Mouse (Mus musculus): ENCODE measurements around the gene Spns3. TPM values are rescaled to one million over a fixed set of nuclear protein-coding genes. Genes with fewer than 3 reads are reported as not detected.

Spns3 gene
- total and polyA plus RNA-seq, 3 experiments = 5.2 to 12.7 TPM; not detected in 1

DNA sequence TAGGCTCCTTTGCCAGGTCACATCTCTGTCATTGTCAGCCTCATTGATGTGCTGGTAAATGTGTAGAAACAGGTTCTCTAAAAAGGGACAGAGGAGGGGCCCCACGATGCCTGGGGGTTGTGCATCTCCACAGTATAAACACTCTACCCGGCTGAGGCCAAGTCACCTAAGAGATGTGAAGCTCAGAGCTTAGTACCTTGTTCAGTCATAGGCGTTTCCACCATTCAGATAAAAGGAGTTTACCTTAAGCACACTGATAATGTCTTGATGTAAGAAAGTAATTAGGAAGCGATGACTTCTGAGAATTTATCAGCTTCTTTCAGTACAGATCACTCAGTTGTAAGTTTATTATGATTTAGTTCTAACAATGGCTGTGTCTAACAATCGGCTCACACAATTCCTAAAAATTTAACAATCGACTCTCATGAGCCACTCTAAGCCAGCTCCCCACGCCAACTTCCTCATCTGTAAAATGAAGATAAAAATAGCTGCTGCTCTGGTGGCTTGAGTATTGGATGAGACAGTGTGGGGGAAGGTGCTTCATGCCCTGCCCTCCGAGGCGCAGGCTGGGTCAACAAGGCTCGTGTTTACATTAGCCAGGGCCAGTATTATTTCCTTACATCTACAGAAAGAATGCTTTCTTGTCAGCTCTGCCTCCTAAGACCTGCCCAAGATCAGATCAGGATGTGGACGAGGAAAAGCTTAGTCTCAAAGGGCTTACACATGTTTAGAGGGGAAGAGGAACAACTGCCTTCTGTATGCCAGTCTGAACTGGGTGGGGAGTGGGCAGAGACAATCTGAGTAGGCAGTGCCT is 83.4 kb downstream of the Spns3 start (continued):
- TF ChIP-seq ZMIZ1 (IDR thresholded peaks at IDR 0.05; ENCODE audit: low read depth, low read length) (no peak), POLR2AphosphoS5 (IDR thresholded peaks at IDR 0.05; ENCODE audit: borderline replicate concordance, low read depth, low read length) (no peak), SIN3A (IDR thresholded peaks at IDR 0.05; ENCODE audit: low read length) (peak; percentile 70)

DNA sequence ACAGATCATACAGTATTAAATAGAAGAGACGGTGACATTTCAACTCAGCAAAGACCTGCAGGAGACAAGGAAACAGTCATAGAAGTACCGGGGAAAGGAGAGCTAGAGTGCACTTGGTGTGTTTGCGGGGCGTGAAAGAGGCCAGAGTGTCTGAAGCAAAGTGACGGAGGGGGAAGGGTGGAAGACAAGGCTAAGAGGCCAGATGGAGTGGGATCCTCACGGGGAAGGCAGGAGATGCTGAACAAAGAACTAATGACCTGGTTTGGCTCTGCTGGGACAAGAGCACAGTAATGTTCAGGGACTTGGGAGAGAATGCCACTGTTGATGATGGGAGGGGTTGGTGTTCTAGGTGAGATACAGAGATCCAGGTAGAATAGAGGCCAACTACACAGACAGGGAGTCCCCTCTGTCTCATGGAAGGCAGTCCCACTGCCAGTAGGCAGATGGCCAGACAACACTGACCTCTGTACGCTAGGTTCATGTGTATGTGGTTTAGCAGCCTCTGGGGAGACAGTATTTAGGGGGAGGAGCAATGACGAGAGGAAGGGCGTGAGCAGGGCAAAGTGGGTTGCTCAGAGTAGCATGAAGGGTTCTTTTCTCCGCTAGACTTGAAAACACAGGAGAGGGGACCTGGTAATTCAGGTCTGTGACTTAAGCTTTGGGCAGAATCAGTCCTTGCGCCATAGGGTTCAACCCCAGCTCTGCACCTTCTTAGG is 84.2 kb downstream of the Spns3 start:
- peak; percentile 68 for DNase-seq (ENCODE audit: low read depth, low spot score)
- Histone ChIP-seq H3K36me3 (ENCODE audit: control insufficient read depth in 1 of 2, insufficient read depth in 2 of 2, low read length in 2 of 2) (peaks cover 0 to 26% of the 10 kb centered on the region in 2 experiments; a peak in 2 of 4 replicates), H3K79me2 (ENCODE audit: control insufficient read depth, insufficient read depth, low read length, poor library complexity) (no peaks in the 10 kb centered on the region), H3K9me3 (replicated peaks; ENCODE audit: insufficient read depth, low read length) (no peaks in the 10 kb centered on the region), H3K4me1 (ENCODE audit: control insufficient read depth in 1 of 2, insufficient read depth in 2 of 2, low read length in 2 of 2) (peaks cover 16 to 50% of the 10 kb centered on the region in 2 experiments), H3K27me3 (ENCODE audit: control insufficient read depth in 1 of 2, insufficient read depth in 2 of 2, low read length in 2 of 2) (no peaks in the 10 kb centered on the region), H3K27ac (ENCODE audit: control insufficient read depth, low read depth, low read length) (peak overlapping the region; percentile 89), H3K9ac (ENCODE audit: control insufficient read depth, low read depth, low read length, poor library complexity, severe bottlenecking) (peak overlapping the region; percentile 44), H3K4me3 (ENCODE audit: control insufficient read depth in 1 of 2, insufficient read depth in 1 of 2, low read depth in 2 of 2, low read length in 2 of 2) (peak overlapping the region; percentile 31 to 35)
- TF ChIP-seq MAZ (IDR thresholded peaks at IDR 0.05; ENCODE audit: low read depth, low read length) = no peak
- no peak for TF ChIP-seq MEF2A (IDR thresholded peaks at IDR 0.05; ENCODE audit: extremely low read depth, insufficient replicate concordance, low read depth, low read length, poor library complexity, severe bottlenecking)
- 0 out of 4 replicates have a peak, but pooled peaks of 1 of the 2 experiments have one; percentile 12 for TF ChIP-seq POLR2A (IDR thresholded peaks at IDR 0.05; ENCODE audit: control insufficient read depth in 1 of 2, insufficient read depth in 1 of 2, low read depth in 1 of 2, low read length in 2 of 2, poor library complexity in 1 of 2)
- TF ChIP-seq TBP (IDR thresholded peaks at IDR 0.05; ENCODE audit: low read depth, low read length) = no peak
- no peak for TF ChIP-seq POLR2AphosphoS5 (IDR thresholded peaks at IDR 0.05; ENCODE audit: borderline replicate concordance, low read depth, low read length)
- TF ChIP-seq NRF1 (IDR thresholded peaks at IDR 0.05; ENCODE audit: insufficient read depth, low read depth, low read length, poor library complexity, severe bottlenecking) = no peak
- no peak for TF ChIP-seq KAT2A (conservative IDR thresholded peaks at IDR 0.05; ENCODE audit: low read depth, low read length)
- TF ChIP-seq SIN3A (IDR thresholded peaks at IDR 0.05; ENCODE audit: low read length) = no peak

DNA sequence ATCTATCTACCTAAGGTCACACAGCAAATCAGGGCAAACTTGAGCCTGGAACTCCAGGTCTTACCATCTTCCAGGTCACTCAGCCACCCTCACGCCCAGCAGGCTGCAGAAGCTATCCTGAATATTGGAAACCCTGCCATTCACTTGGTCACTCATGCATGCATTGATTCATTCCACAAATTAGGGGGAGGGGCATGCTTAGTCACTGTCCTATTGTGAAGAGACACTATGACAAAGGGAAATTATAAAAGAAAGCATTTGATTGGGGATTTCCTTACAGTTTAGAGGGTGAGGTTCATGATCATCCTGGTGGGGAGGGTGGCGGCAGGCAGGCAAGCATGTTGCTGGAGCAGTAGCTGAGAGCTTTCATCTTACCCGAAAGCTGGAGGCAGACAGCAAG is 85.5 kb downstream of the Spns3 start:
- H3K9ac ChIP-seq (ENCODE audit: control insufficient read depth, low read depth, low read length, poor library complexity, severe bottlenecking) = no peak overlapping the region
- H3K4me3 ChIP-seq (ENCODE audit: control insufficient read depth in 1 of 2, insufficient read depth in 1 of 2, low read depth in 2 of 2, low read length in 2 of 2) = no peak overlapping the region
- no peaks in the 10 kb centered on the region for H3K27me3 ChIP-seq (ENCODE audit: control insufficient read depth in 1 of 2, insufficient read depth in 2 of 2, low read length in 2 of 2)
- peaks cover 0 to 22% of the 10 kb centered on the region in 2 experiments; a peak in 2 of 4 replicates for H3K36me3 ChIP-seq (ENCODE audit: control insufficient read depth in 1 of 2, insufficient read depth in 2 of 2, low read length in 2 of 2)
- no peaks in the 10 kb centered on the region for H3K79me2 ChIP-seq (ENCODE audit: control insufficient read depth, insufficient read depth, low read length, poor library complexity)
- TF ChIP-seq GABPA (IDR thresholded peaks at IDR 0.05; ENCODE audit: low read depth, low read length) = no peak
- H3K9me3 ChIP-seq (replicated peaks; ENCODE audit: insufficient read depth, low read length) = no peaks in the 10 kb centered on the region
- peaks cover 16 to 42% of the 10 kb centered on the region in 2 experiments for H3K4me1 ChIP-seq (ENCODE audit: control insufficient read depth in 1 of 2, insufficient read depth in 2 of 2, low read length in 2 of 2)
- H3K27ac ChIP-seq (ENCODE audit: control insufficient read depth, low read depth, low read length) = no peak overlapping the region
- no peak for DNase-seq (ENCODE audit: low read depth, low spot score)

Data from MEL (cell line).